Mouse (Mus musculus) midbrain, embryonic 12.5 days (tissue): ENCODE data around the gene Gtf2f2. TPM values are rescaled to one million over a fixed set of nuclear protein-coding genes. Genes with fewer than 3 reads are reported as not detected.
"Not testable (repeated sequence)": the region's sequence is repeated elsewhere in the genome, so short reads cannot be mapped to it uniquely, and the experiment has no call there.

ENCODE experiments used
- ATAC-seq: fragments of 200-750 bp; cut with Nextera tagmentation; 2 replicates; pipeline ENCODE4 v1.8.0; 2017; ENCODE audit warnings: low read depth, moderate TSS enrichment, moderate library complexity; ENCODE audit not compliant: low FRiP score
- H3K27ac ChIP-seq: fragments of 300-500 bp; sonication (generic); replicated peaks from 2 replicates; pipeline ENCODE4 v1.5.1; 2016; ENCODE audit warnings: mild to moderate bottlenecking
- H3K27me3 ChIP-seq: fragments of 300-500 bp; sonication (generic); 2 replicates; pipeline ENCODE4 v1.6.1; 2016; ENCODE audit warnings: mild to moderate bottlenecking
- H3K36me3 ChIP-seq: fragments of 300-500 bp; sonication (generic); 2 replicates; pipeline ENCODE4 v1.6.1; 2016
- H3K4me1 ChIP-seq: fragments of 300-500 bp; sonication (generic); 2 replicates; pipeline ENCODE4 v1.6.1; 2016
- H3K4me2 ChIP-seq: fragments of 300-500 bp; sonication (generic); replicated peaks from 2 replicates; pipeline ENCODE4 v1.6.1; 2016; ENCODE audit warnings: mild to moderate bottlenecking, moderate library complexity
- H3K4me3 ChIP-seq: fragments of 300-500 bp; sonication (generic); 2 replicates; pipeline ENCODE4 v1.5.1; 2016; ENCODE audit warnings: mild to moderate bottlenecking
- H3K9ac ChIP-seq: fragments of 300-500 bp; sonication (generic); replicated peaks from 2 replicates; pipeline ENCODE4 v1.6.1; 2016; ENCODE audit warnings: mild to moderate bottlenecking, moderate library complexity
- H3K9me3 ChIP-seq: fragments of 300-500 bp; sonication (generic); 2 replicates; pipeline ENCODE4 v1.6.1; 2016; ENCODE audit warnings: mild to moderate bottlenecking
- WGBS: fragments of 180-500 bp; shearing (Covaris S2); methylation state at CpG from one replicate; pipeline ENCODE4 v1.1.7; 2016; 5-methylcytosine and 5-hydroxymethylcytosine counted together
- polyA plus RNA-seq: library from polyadenylated mRNA; unstranded; fragments of >200 nt; fragmentation: Nextera tagmentation; extraction: Ambion mirVana; gene quantifications from 2 replicates; pipeline ENCODE4 v1.2.1, GENCODE M21; 2016

The Gtf2f2 gene
- polyA plus RNA-seq, 1 experiment from 2014 or later, result 48.9 TPM

- Histone ChIP-seq H3K4me3 (no peak within 1 kb of the TSS), H3K4me1 (no peaks in the 10 kb centered on the region), H3K36me3 (no peaks in the 10 kb centered on the region), H3K9me3 (no peaks in the 10 kb centered on the region), H3K4me2 (no peak within 1 kb of the TSS), H3K27ac (no peak within 1 kb of the TSS), H3K9ac (no peak within 1 kb of the TSS), H3K27me3 (no peaks in the 10 kb centered on the region)
- no peak for ATAC-seq
- 88% methylated on average over 7 of the region's 7 CpGs for WGBS
Observed at GRCm38 (mm10) chr14:75954766-75955165, 55.9 kb downstream of the Gtf2f2 start, which contains the start of gene Kctd4. Kctd4 (plus strand) TSS chr14:75955009.

GRCm38 (mm10) chr14:75953011-75953410 is 57.7 kb downstream of the Gtf2f2 start:
- H3K9me3 ChIP-seq, result no peaks in the 10 kb centered on the region
- H3K27ac ChIP-seq, result no peak overlapping the region
- H3K27me3 ChIP-seq, result no peaks in the 10 kb centered on the region
- ATAC-seq, result no peak
- no peaks in the 10 kb centered on the region for H3K4me1 ChIP-seq
- H3K36me3 ChIP-seq, result no peaks in the 10 kb centered on the region
- H3K4me2 ChIP-seq, result no peak overlapping the region
- H3K4me3 ChIP-seq, result no peak overlapping the region
- WGBS, result 64% methylated on average over 2 of the region's 2 CpGs
- no peak overlapping the region for H3K9ac ChIP-seq

GRCm38 (mm10) chr14:75947674-75948073 is 63.0 kb downstream of the Gtf2f2 start:
- Histone ChIP-seq H3K36me3 (no peaks in the 10 kb centered on the region), H3K4me3 (no peak overlapping the region), H3K9ac (no peak overlapping the region), H3K4me1 (peaks cover 3% of the 10 kb centered on the region; the same call in 1 of the 2 replicates), H3K4me2 (no peak overlapping the region), H3K9me3 (no peaks in the 10 kb centered on the region), H3K27me3 (no peaks in the 10 kb centered on the region), H3K27ac (no peak overlapping the region)
- WGBS, result 52% methylated on average over 3 of the region's 3 CpGs
- ATAC-seq, result no peak

- H3K27me3 ChIP-seq, result no peaks in the 10 kb centered on the region
- H3K4me1 ChIP-seq, result no peaks in the 10 kb centered on the region
- H3K9me3 ChIP-seq, result no peaks in the 10 kb centered on the region
- no peak overlapping the region for H3K4me3 ChIP-seq
- H3K9ac ChIP-seq, result no peak overlapping the region
- no peak overlapping the region for H3K4me2 ChIP-seq
- no peak for ATAC-seq
- 94% methylated on average over 3 of the region's 3 CpGs for WGBS
- H3K27ac ChIP-seq, result no peak overlapping the region
- no peaks in the 10 kb centered on the region for H3K36me3 ChIP-seq
Observed at GRCm38 (mm10) chr14:75942365-75942764, 68.3 kb downstream of the Gtf2f2 start.

- Histone ChIP-seq H3K4me3 (no peak overlapping the region), H3K27me3 (no peaks in the 10 kb centered on the region), H3K9ac (no peak overlapping the region), H3K27ac (no peak overlapping the region), H3K9me3 (no peaks in the 10 kb centered on the region), H3K4me1 (no peaks in the 10 kb centered on the region), H3K36me3 (no peaks in the 10 kb centered on the region), H3K4me2 (no peak overlapping the region)
- no peak for ATAC-seq
- 98% methylated on average over 1 of the region's 1 CpGs for WGBS
Observed at GRCm38 (mm10) chr14:75941500-75941899, 69.2 kb downstream of the Gtf2f2 start.

- Histone ChIP-seq H3K9ac (no peak overlapping the region), H3K36me3 (no peaks in the 10 kb centered on the region), H3K4me3 (no peak overlapping the region), H3K27me3 (no peaks in the 10 kb centered on the region), H3K4me1 (no peaks in the 10 kb centered on the region), H3K9me3 (no peaks in the 10 kb centered on the region), H3K27ac (no peak overlapping the region), H3K4me2 (no peak overlapping the region)
- ATAC-seq, result no peak
- WGBS, result 81% methylated on average over 1 of the region's 1 CpGs
Observed at GRCm38 (mm10) chr14:75937714-75938113, 73.0 kb downstream of the Gtf2f2 start.

DNA sequence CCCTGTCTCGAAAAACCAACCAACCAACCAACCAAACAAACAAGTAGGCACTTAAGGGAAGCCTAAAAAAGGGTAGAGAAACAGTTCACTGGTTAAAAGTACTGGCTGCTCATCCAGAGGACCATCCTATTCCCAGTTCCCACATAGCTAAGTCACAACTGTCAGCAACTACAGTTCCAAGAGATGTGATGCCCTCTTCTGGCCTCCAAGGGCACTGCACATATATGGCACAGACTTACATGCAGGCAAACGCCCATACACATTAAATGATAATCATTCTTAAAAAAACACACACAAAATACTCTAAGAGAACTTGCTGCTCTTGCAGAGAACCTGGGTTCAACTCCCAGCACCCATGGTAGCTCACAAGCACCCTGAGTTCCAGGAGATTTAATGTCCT is 76.3 kb downstream of the Gtf2f2 start:
- no peak overlapping the region for H3K4me2 ChIP-seq
- no peaks in the 10 kb centered on the region for H3K27me3 ChIP-seq
- no peak overlapping the region for H3K27ac ChIP-seq
- no peak overlapping the region for H3K9ac ChIP-seq
- no peaks in the 10 kb centered on the region for H3K4me1 ChIP-seq
- H3K4me3 ChIP-seq, result no peak overlapping the region
- H3K9me3 ChIP-seq, result no peaks in the 10 kb centered on the region
- no peaks in the 10 kb centered on the region for H3K36me3 ChIP-seq
- 84% methylated on average over 2 of the region's 2 CpGs for WGBS
- no peak for ATAC-seq

DNA sequence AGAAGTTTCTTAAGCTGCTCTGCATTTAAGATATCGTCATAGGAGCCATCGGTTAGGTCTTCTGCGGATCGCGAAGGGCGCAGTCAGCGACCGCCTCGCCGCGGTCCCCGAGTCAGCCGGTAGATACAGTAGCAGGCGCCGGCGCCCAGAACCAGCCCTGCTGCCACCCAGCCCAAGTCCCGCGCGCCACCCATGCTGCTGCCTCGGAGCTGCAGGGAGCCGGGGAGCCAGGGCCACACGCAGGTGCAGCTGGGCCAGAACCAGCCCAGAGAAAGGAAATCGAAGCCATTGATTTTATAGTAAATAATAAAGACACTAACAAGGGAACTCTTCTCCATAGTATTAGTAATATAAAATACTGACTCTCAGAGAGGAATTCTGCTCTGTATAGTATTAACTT is 79.4 kb downstream of the Gtf2f2 start:
- no peaks in the 10 kb centered on the region for H3K27me3 ChIP-seq
- 0 out of 2 replicates have a peak, but pooled peaks cover 8% of the 10 kb centered on the region for H3K4me1 ChIP-seq
- H3K9me3 ChIP-seq, result no peaks in the 10 kb centered on the region
- no peak overlapping the region for H3K4me3 ChIP-seq
- H3K36me3 ChIP-seq, result no peaks in the 10 kb centered on the region
- no peak overlapping the region for H3K4me2 ChIP-seq
- H3K27ac ChIP-seq, result no peak overlapping the region
- H3K9ac ChIP-seq, result no peak overlapping the region
- WGBS, result 93% methylated on average over 23 of the region's 23 CpGs
- no peak for ATAC-seq

GRCm38 (mm10) chr14:75929713-75930112 is 81.0 kb downstream of the Gtf2f2 start:
- not testable (repeated sequence) for H3K27ac ChIP-seq, H3K27me3 ChIP-seq, H3K4me1 ChIP-seq, H3K9me3 ChIP-seq, H3K36me3 ChIP-seq, H3K4me2 ChIP-seq, ATAC-seq, H3K4me3 ChIP-seq, H3K9ac ChIP-seq
- 91% methylated on average over 8 of the region's 8 CpGs for WGBS

DNA sequence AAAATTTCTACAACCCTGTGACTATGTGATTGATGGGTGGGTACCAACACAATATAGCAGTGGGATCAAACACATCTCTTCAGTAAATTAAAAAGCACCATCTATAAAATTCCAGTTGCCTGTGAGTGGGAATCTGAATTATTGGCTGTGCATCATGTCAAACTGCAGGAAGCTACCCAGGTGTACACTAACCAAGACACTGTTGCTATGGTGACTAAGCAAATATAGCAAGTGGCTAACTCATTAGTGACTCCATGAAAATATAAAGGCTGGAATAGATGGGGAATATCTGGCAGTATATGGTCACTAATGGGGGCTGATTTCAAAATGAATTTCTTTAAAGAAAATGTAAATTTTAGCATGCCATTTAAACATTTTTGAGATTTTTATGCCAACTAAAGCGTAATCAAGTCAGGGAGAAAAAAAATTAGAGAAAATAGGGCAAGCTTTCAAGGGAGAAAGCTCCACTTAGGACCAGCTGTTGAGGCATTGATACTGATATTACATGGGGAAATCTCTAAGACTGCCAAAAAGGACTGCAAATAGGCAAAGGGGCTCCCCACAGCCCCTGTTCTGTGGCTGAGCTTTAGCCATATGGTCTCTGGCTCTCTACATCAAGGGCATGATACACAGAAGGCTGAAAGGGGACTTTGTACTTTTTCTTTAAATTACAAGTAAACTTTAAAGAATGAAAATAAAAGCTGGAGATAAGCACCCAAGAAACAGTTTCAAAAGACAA is 87.2 kb downstream of the Gtf2f2 start:
- ATAC-seq, result no peak
- Histone ChIP-seq H3K9me3 (no peaks in the 10 kb centered on the region), H3K4me3 (no peak overlapping the region), H3K36me3 (no peaks in the 10 kb centered on the region), H3K27me3 (no peaks in the 10 kb centered on the region), H3K9ac (no peak overlapping the region), H3K4me1 (peaks cover 14% of the 10 kb centered on the region), H3K27ac (peak overlapping the region; percentile 49; the same call in 1 of the 2 replicates), H3K4me2 (no peak overlapping the region)
- 74% methylated on average over 1 of the region's 1 CpGs for WGBS

GRCm38 (mm10) chr14:75912665-75913064 is 98.0 kb downstream of the Gtf2f2 start:
- peaks cover 6% of the 10 kb centered on the region; the same call in 1 of the 2 replicates for H3K4me1 ChIP-seq
- H3K27ac ChIP-seq, result no peak overlapping the region
- no peaks in the 10 kb centered on the region for H3K27me3 ChIP-seq
- no peak overlapping the region for H3K9ac ChIP-seq
- no peaks in the 10 kb centered on the region for H3K36me3 ChIP-seq
- 87% methylated on average over 2 of the region's 2 CpGs for WGBS
- ATAC-seq, result no peak
- H3K4me3 ChIP-seq, result no peak overlapping the region
- no peak overlapping the region for H3K4me2 ChIP-seq
- H3K9me3 ChIP-seq, result no peaks in the 10 kb centered on the region

GRCm38 (mm10) chr14:75911968-75912367 is 98.7 kb downstream of the Gtf2f2 start:
- no peak for ATAC-seq
- H3K9ac ChIP-seq, result no peak overlapping the region
- peak overlapping the region; percentile 42 for H3K27ac ChIP-seq
- no peak overlapping the region for H3K4me3 ChIP-seq
- H3K4me2 ChIP-seq, result no peak overlapping the region
- H3K9me3 ChIP-seq, result no peaks in the 10 kb centered on the region
- H3K27me3 ChIP-seq, result no peaks in the 10 kb centered on the region
- peaks cover 6% of the 10 kb centered on the region; the same call in 1 of the 2 replicates for H3K4me1 ChIP-seq
- no peaks in the 10 kb centered on the region for H3K36me3 ChIP-seq
- WGBS, result 72% methylated on average over 6 of the region's 6 CpGs

- no peak overlapping the region for H3K4me2 ChIP-seq
- H3K27ac ChIP-seq, result no peak overlapping the region
- peaks cover 19% of the 10 kb centered on the region for H3K36me3 ChIP-seq
- no peak for ATAC-seq
- H3K4me1 ChIP-seq, result peaks cover 4% of the 10 kb centered on the region; the same call in 1 of the 2 replicates
- H3K27me3 ChIP-seq, result no peaks in the 10 kb centered on the region
- no peaks in the 10 kb centered on the region for H3K9me3 ChIP-seq
- H3K4me3 ChIP-seq, result no peak overlapping the region
- H3K9ac ChIP-seq, result no peak overlapping the region
- WGBS, result 93% methylated on average over 8 of the region's 8 CpGs
Observed at GRCm38 (mm10) chr14:75906931-75907330, 103.7 kb downstream of the Gtf2f2 start.
